Mouse (Mus musculus) kidney, adult 8-10 months (tissue): ENCODE measurements around the gene Rasgef1b.
A peak's percentile ranks its signal among the peaks of the same experiment; 100 is the strongest.

Source experiments
- DNase-seq, 2 experiments: peaks; one replicate each; pipeline ENCODE4 v3.0.0; 2022

The Rasgef1b gene

GRCm38 (mm10) chr5:99728649-99729212 is at the start of gene Rasgef1b:
TSS of gene Rasgef1b (minus strand) at chr5:99729065.
- peak; percentile 67 to 72 for DNase-seq

- no peak for DNase-seq
Observed at GRCm38 (mm10) chr5:99775342-99775741, 46.5 kb upstream of the Rasgef1b start.

- DNase-seq: no peak
Observed at GRCm38 (mm10) chr5:99773265-99773664, 44.4 kb upstream of the Rasgef1b start.

GRCm38 (mm10) chr5:99764246-99764645 is 35.4 kb upstream of the Rasgef1b start:
- no peak for DNase-seq

GRCm38 (mm10) chr5:99758859-99759258 is 30.0 kb upstream of the Rasgef1b start:
- DNase-seq: no peak

- no peak for DNase-seq
Observed at GRCm38 (mm10) chr5:99753843-99754242, 25.0 kb upstream of the Rasgef1b start.

- DNase-seq: no peak
Observed at GRCm38 (mm10) chr5:99753368-99753767, 24.5 kb upstream of the Rasgef1b start.

- DNase-seq: no peak
Observed at GRCm38 (mm10) chr5:99752670-99753231, 23.9 kb upstream of the Rasgef1b start.

- DNase-seq: no peak
Observed at GRCm38 (mm10) chr5:99748417-99748816, 19.6 kb upstream of the Rasgef1b start.

GRCm38 (mm10) chr5:99746087-99746486 is 17.2 kb upstream of the Rasgef1b start:
- DNase-seq: no peak

GRCm38 (mm10) chr5:99742874-99743273 is 14.0 kb upstream of the Rasgef1b start:
- no peak for DNase-seq

- DNase-seq: no peak
Observed at GRCm38 (mm10) chr5:99742056-99742455, 13.2 kb upstream of the Rasgef1b start.

- DNase-seq: no peak
Observed at GRCm38 (mm10) chr5:99737937-99738727, 9.3 kb upstream of the Rasgef1b start.

GRCm38 (mm10) chr5:99729931-99730330 is 1.1 kb upstream of the Rasgef1b start:
- DNase-seq: no peak

- peak; percentile 12 to 24 for DNase-seq
Observed at GRCm38 (mm10) chr5:99729361-99729882, 557 bp upstream of the Rasgef1b start.

- DNase-seq: no peak
Observed at GRCm38 (mm10) chr5:99728027-99728451, 826 bp downstream of the Rasgef1b start.

- DNase-seq: no peak
Observed at GRCm38 (mm10) chr5:99723941-99724340, 4.9 kb downstream of the Rasgef1b start.

- no peak for DNase-seq
Observed at GRCm38 (mm10) chr5:99722310-99722709, 6.6 kb downstream of the Rasgef1b start.

GRCm38 (mm10) chr5:99720554-99720953 is 8.3 kb downstream of the Rasgef1b start:
- no peak for DNase-seq

GRCm38 (mm10) chr5:99717917-99718316 is 10.9 kb downstream of the Rasgef1b start:
- no peak for DNase-seq

- DNase-seq: no peak
Observed at GRCm38 (mm10) chr5:99715281-99715744, 13.6 kb downstream of the Rasgef1b start.

GRCm38 (mm10) chr5:99711947-99712346 is 16.9 kb downstream of the Rasgef1b start:
- no peak for DNase-seq

GRCm38 (mm10) chr5:99708706-99709105 is 20.2 kb downstream of the Rasgef1b start:
- DNase-seq: peak in 1 of 2 experiments; percentile 21

- no peak for DNase-seq
Observed at GRCm38 (mm10) chr5:99707261-99707660, 21.6 kb downstream of the Rasgef1b start.
